Mouse (Mus musculus): ENCODE data around the gene Chd2. TPM values are rescaled to one million over a fixed set of nuclear protein-coding genes. Genes with fewer than 3 reads are reported as not detected.

Chd2 gene
- total and polyA plus RNA-seq, 3 experiments = 76.7 to 217 (median 125) TPM

DNA sequence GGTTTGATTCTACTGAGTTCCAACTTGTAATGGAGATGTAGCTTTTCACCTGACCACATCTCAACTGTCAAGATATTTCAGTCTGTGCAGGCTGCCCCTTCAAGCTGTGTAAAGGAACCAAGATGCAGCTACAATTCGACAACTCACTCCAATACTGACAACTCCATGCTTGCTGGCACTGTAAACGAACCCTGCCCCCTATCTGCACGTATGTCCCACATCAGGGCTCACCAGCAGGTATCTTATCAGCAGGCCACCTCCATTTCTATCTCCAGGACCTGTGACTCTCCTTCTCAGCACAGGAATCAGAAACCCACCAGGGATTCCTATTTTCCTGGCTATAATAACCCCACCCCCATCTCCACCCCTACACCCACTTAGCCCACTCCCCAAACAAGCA, 113.1 kb downstream of the Chd2 start:
- Histone ChIP-seq H3K36me3 (replicated peaks) (peaks cover 73% of the 10 kb centered on the region), H3K27me3 (ENCODE audit: insufficient read depth, low read length) (no peaks in the 10 kb centered on the region), H3K9me3 (replicated peaks) (no peaks in the 10 kb centered on the region), H3K4me3 (ENCODE audit: low read depth, low read length) (no peak overlapping the region), H3K4me1 (ENCODE audit: insufficient read depth, low read depth, low read length) (peaks cover 16% of the 10 kb centered on the region)
- ATAC-seq (ENCODE audit: extremely low read depth, insufficient number of reproducible peaks, low FRiP score, poor library complexity, severe bottlenecking) (no peak), DNase-seq (ENCODE audit: low spot score) (no peak)
- TF ChIP-seq GATA1 (IDR thresholded peaks at IDR 0.05; ENCODE audit: borderline replicate concordance, low read length) (no peak), GATA2 (IDR thresholded peaks at IDR 0.05; ENCODE audit: borderline replicate concordance, low read depth, low read length) (no peak), TAL1 (conservative IDR thresholded peaks at IDR 0.05; ENCODE audit: low read depth, low read length) (no peak), CTCF (IDR thresholded peaks at IDR 0.05; ENCODE audit: low read depth, low read length) (no peak), POLR2AphosphoS5 (IDR thresholded peaks at IDR 0.05; ENCODE audit: insufficient replicate concordance, low read depth, low read length) (no peak)

- no peak for DNase-seq (ENCODE audit: low spot score)
- Histone ChIP-seq H3K4me3 (ENCODE audit: low read depth, low read length) (no peak overlapping the region), H3K36me3 (replicated peaks) (peaks cover 66% of the 10 kb centered on the region), H3K27me3 (ENCODE audit: insufficient read depth, low read length) (no peaks in the 10 kb centered on the region), H3K4me1 (ENCODE audit: insufficient read depth, low read depth, low read length) (peaks cover 16% of the 10 kb centered on the region), H3K9me3 (replicated peaks) (no peaks in the 10 kb centered on the region)
- no peak for ATAC-seq (ENCODE audit: extremely low read depth, insufficient number of reproducible peaks, low FRiP score, poor library complexity, severe bottlenecking)
- TF ChIP-seq CTCF (IDR thresholded peaks at IDR 0.05; ENCODE audit: low read depth, low read length) = no peak
- TF ChIP-seq GATA2 (IDR thresholded peaks at IDR 0.05; ENCODE audit: borderline replicate concordance, low read depth, low read length) = no peak
- TF ChIP-seq POLR2AphosphoS5 (IDR thresholded peaks at IDR 0.05; ENCODE audit: insufficient replicate concordance, low read depth, low read length) = no peak
- no peak for TF ChIP-seq TAL1 (conservative IDR thresholded peaks at IDR 0.05; ENCODE audit: low read depth, low read length)
- no peak for TF ChIP-seq GATA1 (IDR thresholded peaks at IDR 0.05; ENCODE audit: borderline replicate concordance, low read length)
Observed at GRCm38 (mm10) chr7:73427794-73428193, 113.8 kb downstream of the Chd2 start.

GRCm38 (mm10) chr7:73426752-73427386, 114.8 kb downstream of the Chd2 start:
- DNase-seq (ENCODE audit: low spot score) (no peak), ATAC-seq (ENCODE audit: extremely low read depth, insufficient number of reproducible peaks, low FRiP score, poor library complexity, severe bottlenecking) (no peak)
- peaks cover 21% of the 10 kb centered on the region for H3K4me1 ChIP-seq (ENCODE audit: insufficient read depth, low read depth, low read length)
- H3K4me3 ChIP-seq (ENCODE audit: low read depth, low read length) = no peak overlapping the region
- no peaks in the 10 kb centered on the region for H3K27me3 ChIP-seq (ENCODE audit: insufficient read depth, low read length)
- no peak for TF ChIP-seq POLR2AphosphoS5 (IDR thresholded peaks at IDR 0.05; ENCODE audit: insufficient replicate concordance, low read depth, low read length)
- TF ChIP-seq GATA1 (IDR thresholded peaks at IDR 0.05; ENCODE audit: borderline replicate concordance, low read length) = no peak
- TF ChIP-seq TAL1 (conservative IDR thresholded peaks at IDR 0.05; ENCODE audit: low read depth, low read length) = no peak
- no peak for TF ChIP-seq GATA2 (IDR thresholded peaks at IDR 0.05; ENCODE audit: borderline replicate concordance, low read depth, low read length)
- TF ChIP-seq CTCF (IDR thresholded peaks at IDR 0.05; ENCODE audit: low read depth, low read length) = no peak
- H3K36me3 ChIP-seq (replicated peaks) = peaks cover 64% of the 10 kb centered on the region
- no peaks in the 10 kb centered on the region for H3K9me3 ChIP-seq (replicated peaks)

GRCm38 (mm10) chr7:73426235-73426634, 115.4 kb downstream of the Chd2 start:
- ATAC-seq (ENCODE audit: extremely low read depth, insufficient number of reproducible peaks, low FRiP score, poor library complexity, severe bottlenecking) (no peak), DNase-seq (ENCODE audit: low spot score) (no peak)
- Histone ChIP-seq H3K27me3 (ENCODE audit: insufficient read depth, low read length) (peaks cover 2% of the 10 kb centered on the region; the same call in 1 of the 2 replicates), H3K4me3 (ENCODE audit: low read depth, low read length) (no peak overlapping the region), H3K36me3 (replicated peaks) (peaks cover 60% of the 10 kb centered on the region), H3K9me3 (replicated peaks) (no peaks in the 10 kb centered on the region), H3K4me1 (ENCODE audit: insufficient read depth, low read depth, low read length) (peaks cover 22% of the 10 kb centered on the region)
- TF ChIP-seq GATA1 (IDR thresholded peaks at IDR 0.05; ENCODE audit: borderline replicate concordance, low read length) (no peak), CTCF (IDR thresholded peaks at IDR 0.05; ENCODE audit: low read depth, low read length) (no peak), GATA2 (IDR thresholded peaks at IDR 0.05; ENCODE audit: borderline replicate concordance, low read depth, low read length) (no peak), POLR2AphosphoS5 (IDR thresholded peaks at IDR 0.05; ENCODE audit: insufficient replicate concordance, low read depth, low read length) (no peak), TAL1 (conservative IDR thresholded peaks at IDR 0.05; ENCODE audit: low read depth, low read length) (no peak)

GRCm38 (mm10) chr7:73425451-73425850, 116.2 kb downstream of the Chd2 start:
- Histone ChIP-seq H3K9me3 (replicated peaks) (no peaks in the 10 kb centered on the region), H3K4me1 (ENCODE audit: insufficient read depth, low read depth, low read length) (peaks cover 23% of the 10 kb centered on the region), H3K4me3 (ENCODE audit: low read depth, low read length) (no peak overlapping the region), H3K27me3 (ENCODE audit: insufficient read depth, low read length) (peaks cover 2% of the 10 kb centered on the region; the same call in 1 of the 2 replicates), H3K36me3 (replicated peaks) (peaks cover 54% of the 10 kb centered on the region)
- TF ChIP-seq CTCF (IDR thresholded peaks at IDR 0.05; ENCODE audit: low read depth, low read length) = no peak
- TF ChIP-seq GATA1 (IDR thresholded peaks at IDR 0.05; ENCODE audit: borderline replicate concordance, low read length) = no peak
- TF ChIP-seq TAL1 (conservative IDR thresholded peaks at IDR 0.05; ENCODE audit: low read depth, low read length) = no peak
- TF ChIP-seq POLR2AphosphoS5 (IDR thresholded peaks at IDR 0.05; ENCODE audit: insufficient replicate concordance, low read depth, low read length) = no peak
- no peak for TF ChIP-seq GATA2 (IDR thresholded peaks at IDR 0.05; ENCODE audit: borderline replicate concordance, low read depth, low read length)
- DNase-seq (ENCODE audit: low spot score) = no peak
- no peak for ATAC-seq (ENCODE audit: extremely low read depth, insufficient number of reproducible peaks, low FRiP score, poor library complexity, severe bottlenecking)

- H3K27me3 ChIP-seq (ENCODE audit: insufficient read depth, low read length) = peaks cover 2% of the 10 kb centered on the region; the same call in 1 of the 2 replicates
- ATAC-seq (ENCODE audit: extremely low read depth, insufficient number of reproducible peaks, low FRiP score, poor library complexity, severe bottlenecking) (no peak), DNase-seq (ENCODE audit: low spot score) (no peak)
- H3K4me3 ChIP-seq (ENCODE audit: low read depth, low read length) = no peak overlapping the region
- TF ChIP-seq CTCF (IDR thresholded peaks at IDR 0.05; ENCODE audit: low read depth, low read length) = no peak
- no peak for TF ChIP-seq TAL1 (conservative IDR thresholded peaks at IDR 0.05; ENCODE audit: low read depth, low read length)
- TF ChIP-seq GATA2 (IDR thresholded peaks at IDR 0.05; ENCODE audit: borderline replicate concordance, low read depth, low read length) = no peak
- no peak; the same call in 1 of the 2 replicates for TF ChIP-seq POLR2AphosphoS5 (IDR thresholded peaks at IDR 0.05; ENCODE audit: insufficient replicate concordance, low read depth, low read length)
- TF ChIP-seq GATA1 (IDR thresholded peaks at IDR 0.05; ENCODE audit: borderline replicate concordance, low read length) = no peak
- H3K4me1 ChIP-seq (ENCODE audit: insufficient read depth, low read depth, low read length) = peaks cover 23% of the 10 kb centered on the region
- no peaks in the 10 kb centered on the region for H3K9me3 ChIP-seq (replicated peaks)
- H3K36me3 ChIP-seq (replicated peaks) = peaks cover 47% of the 10 kb centered on the region
Observed at GRCm38 (mm10) chr7:73424705-73425104, 116.9 kb downstream of the Chd2 start.

Data from G1E (cell line).